Mouse (Mus musculus) lung, postnatal 0 days (tissue): ENCODE measurements around the gene Spink2.

Source experiments
- CTCF ChIP-seq: IDR thresholded peaks from 2 replicates; pipeline ENCODE4 v1.5.1; 2016; ENCODE audit warnings: antibody characterized with exemption, mild to moderate bottlenecking
- EP300 ChIP-seq: IDR thresholded peaks from 2 replicates; pipeline ENCODE4 v1.6.1; 2016; ENCODE audit warnings: antibody characterized with exemption, mild to moderate bottlenecking, control low read depth

- TF ChIP-seq CTCF (no peak), EP300 (no peak)
Measured at GRCm38 (mm10) chr5:77202238-77202637, 9.0 kb downstream of the Spink2 start.
